Mouse (Mus musculus) lung, postnatal 25 days (tissue): ENCODE data around the gene Gm11992.

Experiments used
- DNase-seq: peaks from one replicate; pipeline ENCODE4 v3.0.0; 2022; ENCODE audit warnings: low spot score

The Gm11992 gene

DNA sequence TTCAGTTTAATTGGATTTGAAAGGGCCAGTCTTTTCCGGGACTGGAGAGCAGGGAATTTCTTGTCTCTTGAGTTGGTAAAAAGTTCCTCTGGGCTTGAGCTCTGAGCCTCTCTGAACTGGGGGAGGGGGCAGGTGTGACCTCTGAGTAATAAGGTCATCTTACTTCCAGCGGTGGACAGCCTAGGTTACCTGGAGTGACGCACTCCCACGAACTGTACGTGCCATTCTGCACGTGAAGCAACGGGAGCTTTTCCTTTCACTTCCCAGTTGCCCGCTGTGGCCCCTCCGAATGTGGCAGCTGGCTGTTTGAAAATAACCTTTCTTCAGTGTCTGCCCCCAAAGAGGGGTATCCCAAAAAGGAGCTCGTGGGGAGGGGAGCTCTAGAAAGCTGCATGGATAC is 67.7 kb downstream of the Gm11992 start:
- DNase-seq, result no peak

DNA sequence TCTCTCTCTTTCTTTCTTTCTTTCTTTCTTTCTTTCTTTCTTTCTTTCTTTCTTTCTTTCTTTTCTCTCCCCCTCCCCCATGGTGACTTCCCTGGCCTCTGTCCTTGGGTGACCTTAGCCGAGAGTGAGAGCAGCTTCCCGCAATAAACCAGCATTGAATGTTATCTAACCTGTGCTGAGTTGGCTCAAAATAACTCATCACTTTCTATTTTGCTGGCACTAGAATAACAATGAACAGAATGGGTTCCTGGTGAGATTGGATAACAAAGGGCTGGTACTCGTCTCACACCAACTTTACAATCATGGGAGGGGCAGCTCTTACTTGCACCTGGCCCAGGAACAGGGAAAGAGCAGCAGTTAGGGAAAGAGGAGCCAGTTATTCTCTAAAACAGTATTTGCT is 68.5 kb downstream of the Gm11992 start:
- no peak for DNase-seq

DNA sequence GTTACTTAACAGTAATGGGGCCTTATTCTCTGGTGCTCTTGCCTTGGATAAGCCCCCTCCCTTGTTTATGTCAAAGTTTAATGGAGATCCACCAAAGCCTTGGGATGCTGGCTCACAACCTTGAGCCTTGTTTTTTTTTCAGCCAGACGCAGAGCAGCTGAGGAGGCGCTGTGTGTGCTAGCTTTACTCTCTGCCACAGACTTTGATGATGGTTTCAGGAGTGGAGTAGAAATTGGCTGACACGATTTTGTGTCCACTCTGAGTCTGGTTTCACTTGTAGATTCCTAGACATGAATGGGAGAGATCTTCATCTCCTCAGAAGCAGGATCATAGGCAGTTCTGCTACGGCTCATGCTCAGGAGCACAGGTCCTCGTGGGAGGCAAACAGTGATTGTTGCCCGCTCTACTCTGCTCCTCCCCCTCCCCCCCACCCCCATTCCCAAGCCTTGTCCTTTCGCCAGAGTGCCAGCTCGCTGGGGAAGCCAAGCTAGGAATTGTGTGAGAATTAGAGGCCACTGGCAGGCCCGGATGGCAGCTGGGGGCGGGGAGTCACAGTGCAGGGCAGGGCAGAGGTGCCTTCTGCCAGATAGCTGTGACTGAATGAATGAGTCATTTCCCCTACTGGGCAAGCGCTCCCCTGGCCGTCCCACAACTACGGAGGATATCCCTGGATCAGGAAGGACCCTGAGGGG is 69.1 kb downstream of the Gm11992 start:
- peak; percentile 74 for DNase-seq

DNA sequence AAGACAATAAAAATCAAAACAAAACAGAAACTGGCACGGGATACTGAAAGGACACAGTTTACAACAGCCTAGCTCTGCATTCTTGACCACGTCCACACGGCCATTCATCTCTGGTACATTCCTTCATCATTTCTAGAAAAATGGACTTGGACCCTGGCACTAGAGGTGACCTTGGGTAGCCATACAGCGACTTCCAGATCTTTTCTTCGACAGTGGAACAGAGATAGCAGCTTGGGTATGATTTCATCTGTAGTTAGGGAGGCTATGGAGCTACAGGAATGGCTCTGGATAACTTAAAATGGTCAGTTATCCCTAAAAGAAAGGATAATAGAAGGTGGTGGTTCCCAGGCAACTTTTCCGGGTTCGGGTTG is 69.6 kb downstream of the Gm11992 start, which contains the start of gene Upp1:
Gene Upp1, plus strand, starts transcription at position 54 of the 371 bp plus-strand sequence.
- DNase-seq, result no peak

DNA sequence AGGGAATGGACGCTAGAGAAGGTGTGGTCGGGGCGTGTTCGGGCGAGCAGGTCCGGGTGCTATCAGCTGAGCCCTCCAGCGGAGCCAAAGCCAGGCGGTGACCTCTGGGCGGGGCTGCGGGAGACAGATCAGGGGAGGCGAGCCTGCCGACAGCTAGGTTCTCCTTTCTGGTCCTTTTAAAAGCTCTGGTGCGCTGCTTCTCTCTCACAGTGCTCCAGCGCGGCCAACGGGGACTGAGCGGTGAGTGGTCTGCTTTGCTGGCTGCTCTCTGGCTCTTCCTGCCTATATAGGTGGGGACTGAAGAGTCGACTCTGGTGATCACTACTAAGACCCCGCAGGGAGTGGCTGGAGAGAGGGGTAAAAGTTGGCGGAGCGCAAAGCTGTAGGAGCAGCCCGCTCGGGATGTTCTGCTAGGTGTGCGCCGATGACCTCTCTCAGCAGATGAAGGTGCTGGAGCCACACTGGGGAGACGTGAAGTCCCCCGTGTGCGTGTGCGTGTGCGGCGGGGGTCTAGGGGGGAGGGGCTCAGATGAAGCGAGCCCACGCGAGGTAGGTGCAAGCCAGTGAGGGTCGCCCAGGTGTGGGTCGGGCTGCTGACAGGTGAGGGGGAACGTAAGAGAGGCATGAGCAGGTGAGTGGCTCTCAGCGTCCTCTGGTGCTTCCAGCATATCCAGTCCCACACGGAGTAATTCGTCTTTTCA is 70.2 kb downstream of the Gm11992 start:
- DNase-seq, result peak; percentile 34
